Mouse (Mus musculus): ENCODE measurements around the gene Recql5. TPM values are rescaled to one million over a fixed set of nuclear protein-coding genes. Genes with fewer than 3 reads are reported as not detected.
A peak's percentile ranks its signal among the peaks of the same experiment; 100 is the strongest.

Gene Recql5
- polyA plus RNA-seq (2014; fragmentation: Nextera tagmentation; extraction: Ambion mirVana) = 23.9 and 25.2 TPM in 2 replicates

GRCm38 (mm10) chr11:115933108-115933746, at the start of gene Recql5, which contains the start of gene Sap30bp:
TSS of gene Recql5 (minus strand) at chr11:115933477.
TSS of gene Sap30bp (plus strand) at chr11:115933282.
- under 1% methylated on average over 28 of the region's 28 CpGs for WGBS
- Histone ChIP-seq H3K4me1 (ENCODE audit: control insufficient read depth, insufficient read depth, low read length) (peaks cover 13% of the 10 kb centered on the region), H3K36me3 (ENCODE audit: control insufficient read depth, insufficient read depth, low read length) (peaks cover 2% of the 10 kb centered on the region; the same call in 1 of the 2 replicates), H3K27me3 (ENCODE audit: control insufficient read depth, insufficient read depth, low read length) (no peaks in the 10 kb centered on the region), H3K4me3 (ENCODE audit: low read depth, low read length) (peak within 1 kb of the TSS; percentile 84), H3K4me2 (ENCODE audit: low read depth) (peak within 1 kb of the TSS; percentile 94), H3K27ac (ENCODE audit: low read depth, low read length) (no peak within 1 kb of the TSS), H3K9ac (ENCODE audit: low read length) (peak within 1 kb of the TSS; percentile 78), H3K9me3 (ENCODE audit: control insufficient read depth, low read length) (no peaks in the 10 kb centered on the region)
- ATAC-seq (ENCODE audit: insufficient read depth, low FRiP score, low TSS enrichment) (peak; percentile 94), DNase-seq (ENCODE audit: low spot score) (peak; percentile 97)

DNA sequence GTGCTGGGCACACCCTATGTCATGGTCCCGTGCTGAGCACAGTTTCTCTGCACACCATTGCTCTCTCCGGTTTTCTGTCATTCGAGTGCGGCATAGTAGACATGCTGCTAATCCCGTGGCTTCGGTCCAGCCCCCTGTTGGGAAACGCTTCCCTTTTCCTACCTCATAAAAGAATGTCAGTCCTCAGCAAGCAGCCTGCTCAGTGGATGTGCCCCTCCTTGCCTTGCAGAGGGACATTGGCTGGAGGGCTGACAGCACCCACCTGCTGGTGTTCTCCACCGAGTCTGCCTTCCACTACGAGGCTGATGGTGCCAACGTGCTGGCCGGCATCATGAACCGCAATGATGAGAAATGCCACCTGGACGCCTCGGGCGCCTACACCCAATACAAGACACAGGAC, 49.2 kb upstream of the Recql5 start:
- DNase-seq (ENCODE audit: low spot score) (no peak), ATAC-seq (ENCODE audit: insufficient read depth, low FRiP score, low TSS enrichment) (no peak)
- Histone ChIP-seq H3K27ac (ENCODE audit: low read depth, low read length) (no peak overlapping the region), H3K4me1 (ENCODE audit: control insufficient read depth, insufficient read depth, low read length) (no peaks in the 10 kb centered on the region), H3K4me2 (ENCODE audit: low read depth) (no peak overlapping the region), H3K9ac (ENCODE audit: low read length) (no peak overlapping the region), H3K36me3 (ENCODE audit: control insufficient read depth, insufficient read depth, low read length) (no peaks in the 10 kb centered on the region), H3K27me3 (ENCODE audit: control insufficient read depth, insufficient read depth, low read length) (no peaks in the 10 kb centered on the region; the same call in 1 of the 2 replicates), H3K4me3 (ENCODE audit: low read depth, low read length) (no peak overlapping the region), H3K9me3 (ENCODE audit: control insufficient read depth, low read length) (no peaks in the 10 kb centered on the region)
- 92% methylated on average over 15 of the region's 15 CpGs for WGBS

DNA sequence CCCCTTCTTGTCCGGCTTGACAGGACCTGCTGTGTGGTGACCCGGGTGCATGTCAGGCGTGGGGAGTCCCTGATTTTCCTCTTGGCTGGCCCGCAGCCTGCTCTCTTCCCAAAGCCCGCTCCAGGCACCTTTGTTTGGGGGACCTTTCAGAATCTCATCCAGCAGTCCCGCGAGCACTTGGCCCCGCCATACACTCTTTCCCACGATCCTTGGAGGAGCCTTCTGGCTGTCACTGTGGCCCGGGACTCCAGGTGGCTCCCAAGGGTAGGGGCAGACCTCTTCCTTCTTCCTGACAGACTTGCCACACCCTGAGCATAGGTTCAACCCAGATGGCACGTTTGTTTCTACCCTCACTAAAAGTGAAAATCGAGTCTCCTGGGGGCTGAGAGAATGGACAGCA, 42.3 kb upstream of the Recql5 start:
- DNase-seq (ENCODE audit: low spot score) = no peak
- Histone ChIP-seq H3K9ac (ENCODE audit: low read length) (no peak overlapping the region), H3K9me3 (ENCODE audit: control insufficient read depth, low read length) (no peaks in the 10 kb centered on the region), H3K4me3 (ENCODE audit: low read depth, low read length) (no peak overlapping the region), H3K36me3 (ENCODE audit: control insufficient read depth, insufficient read depth, low read length) (no peaks in the 10 kb centered on the region), H3K4me1 (ENCODE audit: control insufficient read depth, insufficient read depth, low read length) (peaks cover 6% of the 10 kb centered on the region; the same call in 1 of the 2 replicates), H3K27me3 (ENCODE audit: control insufficient read depth, insufficient read depth, low read length) (peaks cover 32% of the 10 kb centered on the region), H3K4me2 (ENCODE audit: low read depth) (no peak overlapping the region), H3K27ac (ENCODE audit: low read depth, low read length) (no peak overlapping the region)
- ATAC-seq (ENCODE audit: insufficient read depth, low FRiP score, low TSS enrichment) = no peak
- 32% methylated on average over 12 of the region's 12 CpGs for WGBS

DNA sequence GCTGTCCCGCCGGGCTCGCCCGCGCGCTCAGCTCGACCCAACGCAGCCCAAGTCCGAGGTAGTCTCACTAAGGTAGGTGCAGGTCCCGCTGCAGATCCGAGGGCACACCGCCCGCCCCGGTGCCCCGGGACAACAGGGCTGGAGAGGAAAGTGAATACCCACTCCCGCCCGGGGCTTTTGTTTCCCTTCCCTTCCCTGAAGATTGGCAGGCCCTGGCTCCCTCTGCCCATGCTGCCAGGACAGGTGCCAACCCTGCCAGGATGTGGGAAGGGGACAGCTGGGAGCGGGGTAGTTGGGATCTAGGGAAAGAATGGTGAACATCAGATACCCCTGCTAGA, 41.8 kb upstream of the Recql5 start:
- H3K9ac ChIP-seq (ENCODE audit: low read length) = 0 out of 2 replicates have a peak overlapping the region, but pooled peaks have one; percentile 23
- ATAC-seq (ENCODE audit: insufficient read depth, low FRiP score, low TSS enrichment) = no peak
- H3K4me1 ChIP-seq (ENCODE audit: control insufficient read depth, insufficient read depth, low read length) = peaks cover 6% of the 10 kb centered on the region; the same call in 1 of the 2 replicates
- peak overlapping the region; percentile 46 for H3K4me2 ChIP-seq (ENCODE audit: low read depth)
- H3K27me3 ChIP-seq (ENCODE audit: control insufficient read depth, insufficient read depth, low read length) = peaks cover 32% of the 10 kb centered on the region
- WGBS = 1% methylated on average over 18 of the region's 18 CpGs
- no peak for DNase-seq (ENCODE audit: low spot score)
- H3K27ac ChIP-seq (ENCODE audit: low read depth, low read length) = no peak overlapping the region
- H3K36me3 ChIP-seq (ENCODE audit: control insufficient read depth, insufficient read depth, low read length) = no peaks in the 10 kb centered on the region
- H3K4me3 ChIP-seq (ENCODE audit: low read depth, low read length) = peak overlapping the region; percentile 32
- H3K9me3 ChIP-seq (ENCODE audit: control insufficient read depth, low read length) = no peaks in the 10 kb centered on the region

GRCm38 (mm10) chr11:115974309-115975082, 41.2 kb upstream of the Recql5 start, which contains the start of gene Itgb4:
TSS of gene Itgb4 (plus strand) at chr11:115974709.
- H3K27me3 ChIP-seq (ENCODE audit: control insufficient read depth, insufficient read depth, low read length) = peaks cover 32% of the 10 kb centered on the region
- no peak for ATAC-seq (ENCODE audit: insufficient read depth, low FRiP score, low TSS enrichment)

GRCm38 (mm10) chr11:115971016-115971415, 37.7 kb upstream of the Recql5 start:
- no peak overlapping the region for H3K4me2 ChIP-seq (ENCODE audit: low read depth)
- WGBS = 72% methylated on average over 6 of the region's 6 CpGs
- peaks cover 6% of the 10 kb centered on the region; the same call in 1 of the 2 replicates for H3K4me1 ChIP-seq (ENCODE audit: control insufficient read depth, insufficient read depth, low read length)
- DNase-seq (ENCODE audit: low spot score) = no peak
- no peak for ATAC-seq (ENCODE audit: insufficient read depth, low FRiP score, low TSS enrichment)
- H3K27ac ChIP-seq (ENCODE audit: low read depth, low read length) = no peak overlapping the region
- H3K9me3 ChIP-seq (ENCODE audit: control insufficient read depth, low read length) = no peaks in the 10 kb centered on the region
- H3K4me3 ChIP-seq (ENCODE audit: low read depth, low read length) = no peak overlapping the region
- H3K27me3 ChIP-seq (ENCODE audit: control insufficient read depth, insufficient read depth, low read length) = peaks cover 25% of the 10 kb centered on the region
- H3K9ac ChIP-seq (ENCODE audit: low read length) = no peak overlapping the region
- H3K36me3 ChIP-seq (ENCODE audit: control insufficient read depth, insufficient read depth, low read length) = peaks cover 7% of the 10 kb centered on the region

More at GRCm38 (mm10) chr11:115974309-115975082, 41.2 kb upstream of the Recql5 start, which contains the start of gene Itgb4:
- Histone ChIP-seq H3K4me2 (ENCODE audit: low read depth) (peak within 1 kb of the TSS; percentile 46), H3K27ac (ENCODE audit: low read depth, low read length) (no peak within 1 kb of the TSS), H3K9me3 (ENCODE audit: control insufficient read depth, low read length) (no peaks in the 10 kb centered on the region), H3K36me3 (ENCODE audit: control insufficient read depth, insufficient read depth, low read length) (no peaks in the 10 kb centered on the region), H3K4me3 (ENCODE audit: low read depth, low read length) (peak within 1 kb of the TSS; percentile 32), H3K4me1 (ENCODE audit: control insufficient read depth, insufficient read depth, low read length) (peaks cover 6% of the 10 kb centered on the region; the same call in 1 of the 2 replicates), H3K9ac (ENCODE audit: low read length) (0 out of 2 replicates have a peak within 1 kb of the TSS, but pooled peaks have one; percentile 23)
- WGBS = 8% methylated on average over 55 of the region's 58 CpGs
- no peak for DNase-seq (ENCODE audit: low spot score)

GRCm38 (mm10) chr11:115970006-115970673, 36.9 kb upstream of the Recql5 start:
- no peak overlapping the region for H3K4me3 ChIP-seq (ENCODE audit: low read depth, low read length)
- 65% methylated on average over 15 of the region's 15 CpGs for WGBS
- no peak overlapping the region for H3K27ac ChIP-seq (ENCODE audit: low read depth, low read length)
- no peak for ATAC-seq (ENCODE audit: insufficient read depth, low FRiP score, low TSS enrichment)
- no peaks in the 10 kb centered on the region for H3K9me3 ChIP-seq (ENCODE audit: control insufficient read depth, low read length)
- peaks cover 6% of the 10 kb centered on the region; the same call in 1 of the 2 replicates for H3K4me1 ChIP-seq (ENCODE audit: control insufficient read depth, insufficient read depth, low read length)
- H3K36me3 ChIP-seq (ENCODE audit: control insufficient read depth, insufficient read depth, low read length) = peaks cover 11% of the 10 kb centered on the region
- no peak overlapping the region for H3K4me2 ChIP-seq (ENCODE audit: low read depth)
- H3K9ac ChIP-seq (ENCODE audit: low read length) = no peak overlapping the region
- peaks cover 16% of the 10 kb centered on the region for H3K27me3 ChIP-seq (ENCODE audit: control insufficient read depth, insufficient read depth, low read length)
- no peak for DNase-seq (ENCODE audit: low spot score)

DNA sequence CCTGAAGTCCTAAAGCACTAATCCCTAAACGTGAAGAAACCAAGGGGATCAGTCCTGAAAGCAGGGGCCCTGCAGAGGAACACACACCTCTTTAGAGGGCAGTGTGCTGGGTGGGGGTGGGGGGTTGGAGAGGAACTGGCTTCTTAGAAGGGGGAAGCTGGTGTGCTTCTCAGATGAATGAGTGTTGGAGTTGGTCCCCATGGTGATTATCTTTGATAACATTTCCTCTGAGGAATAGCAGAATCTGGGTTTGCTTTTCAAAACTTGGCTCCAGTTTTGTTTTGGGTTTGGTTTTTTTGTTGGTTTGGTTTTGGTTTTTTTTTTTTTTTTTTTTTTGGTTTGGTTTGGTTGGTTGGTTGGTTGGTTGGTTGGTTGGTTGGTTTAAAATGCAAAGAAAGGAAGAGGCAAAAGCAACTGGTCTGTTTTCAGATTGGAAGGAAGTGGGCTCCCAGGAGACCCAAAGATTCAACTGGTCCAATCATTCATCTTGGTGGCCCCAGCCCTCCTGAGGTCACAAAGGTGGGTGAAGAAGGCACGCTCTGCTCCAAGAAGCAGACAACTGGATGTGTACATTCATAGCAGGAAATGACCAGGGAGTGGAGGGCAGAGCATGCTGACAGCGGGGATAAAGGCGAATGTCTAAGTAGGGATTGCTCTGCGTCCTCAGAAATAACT, 35.6 kb upstream of the Recql5 start:
- no peak for DNase-seq (ENCODE audit: low spot score)
- no peak overlapping the region for H3K4me2 ChIP-seq (ENCODE audit: low read depth)
- no peaks in the 10 kb centered on the region for H3K4me1 ChIP-seq (ENCODE audit: control insufficient read depth, insufficient read depth, low read length)
- WGBS = 68% methylated on average over 5 of the region's 5 CpGs
- H3K36me3 ChIP-seq (ENCODE audit: control insufficient read depth, insufficient read depth, low read length) = peaks cover 21% of the 10 kb centered on the region
- H3K9me3 ChIP-seq (ENCODE audit: control insufficient read depth, low read length) = no peaks in the 10 kb centered on the region
- peaks cover 3% of the 10 kb centered on the region for H3K27me3 ChIP-seq (ENCODE audit: control insufficient read depth, insufficient read depth, low read length)
- no peak for ATAC-seq (ENCODE audit: insufficient read depth, low FRiP score, low TSS enrichment)
- no peak overlapping the region for H3K9ac ChIP-seq (ENCODE audit: low read length)
- no peak overlapping the region for H3K4me3 ChIP-seq (ENCODE audit: low read depth, low read length)
- H3K27ac ChIP-seq (ENCODE audit: low read depth, low read length) = no peak overlapping the region
